Mouse (Mus musculus): ENCODE results near the gene Klhdc4. TPM values are rescaled to one million over a fixed set of nuclear protein-coding genes. Genes with fewer than 3 reads are reported as not detected.
A peak's percentile ranks its signal among the peaks of the same experiment; 100 is the strongest.

The Klhdc4 gene
- polyA plus RNA-seq, 1 experiment from 2014 or later: 53.9 TPM

DNA sequence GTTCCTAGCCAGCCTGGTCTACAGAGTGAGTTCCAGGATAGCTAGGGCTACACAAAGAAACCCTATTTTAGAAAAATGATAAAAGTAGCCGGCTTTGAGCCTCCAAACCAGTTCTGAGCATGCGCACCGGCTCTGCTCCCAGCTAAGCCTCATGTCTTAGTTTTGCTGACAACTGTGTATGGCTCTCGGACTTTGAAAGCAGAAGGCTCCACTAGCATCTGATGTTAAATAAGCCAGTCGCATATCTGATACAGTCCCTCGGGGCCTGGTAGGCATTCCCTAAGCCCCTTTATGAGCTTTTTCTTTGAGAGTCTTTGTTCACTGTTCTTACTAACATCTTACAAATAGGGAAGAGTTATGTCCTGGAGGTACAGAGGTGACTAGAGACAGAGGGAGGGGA lies 18.6 kb upstream of the Klhdc4 start:
- no peaks in the 10 kb centered on the region for H3K9me3 ChIP-seq
- 0 out of 2 replicates have a peak, but pooled peaks cover 7% of the 10 kb centered on the region for H3K27me3 ChIP-seq
- no peak overlapping the region for H3K4me2 ChIP-seq
- whole genome bisulfite sequencing: 73% methylated on average over 6 of the region's 6 CpGs
- H3K9ac ChIP-seq: no peak overlapping the region
- no peaks in the 10 kb centered on the region for H3K36me3 ChIP-seq (replicated peaks)
- no peak overlapping the region for H3K4me3 ChIP-seq (replicated peaks)
- no peak for ATAC-seq (ENCODE audit: low FRiP score)
- no peak overlapping the region for H3K27ac ChIP-seq
- H3K4me1 ChIP-seq: peaks cover 18% of the 10 kb centered on the region

DNA sequence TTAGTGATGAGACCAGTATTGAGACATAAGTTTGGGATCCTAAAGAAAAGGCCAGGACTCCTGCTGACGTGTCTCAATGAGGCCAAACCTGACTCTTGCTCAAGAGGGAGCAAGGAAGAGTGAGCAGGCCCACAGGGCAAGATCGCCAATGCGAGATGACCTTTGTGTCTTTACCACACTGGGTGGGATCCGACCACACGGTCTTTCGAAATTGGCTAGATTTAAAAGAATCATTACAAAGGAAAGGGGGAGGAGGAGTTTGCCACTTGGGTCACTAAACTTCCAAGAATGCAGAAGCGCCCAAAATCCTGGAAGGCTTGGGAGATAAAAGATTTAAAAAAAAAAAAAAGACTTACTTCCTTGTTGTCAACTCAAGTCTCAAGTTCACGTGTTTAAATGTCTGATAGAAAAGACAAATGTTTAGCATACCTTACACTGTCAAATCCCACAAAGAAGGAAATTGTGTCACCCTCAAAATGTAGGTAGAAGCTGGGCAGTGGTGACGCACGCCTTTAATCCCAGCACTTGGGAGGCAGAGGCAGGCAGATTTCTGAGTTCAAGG lies 18.0 kb upstream of the Klhdc4 start:
- H3K4me2 ChIP-seq: no peak overlapping the region
- no peak overlapping the region for H3K4me3 ChIP-seq (replicated peaks)
- no peaks in the 10 kb centered on the region; the same call in 1 of the 2 replicates for H3K36me3 ChIP-seq (replicated peaks)
- no peak overlapping the region for H3K27ac ChIP-seq
- no peaks in the 10 kb centered on the region for H3K9me3 ChIP-seq
- peaks cover 18% of the 10 kb centered on the region for H3K4me1 ChIP-seq
- ATAC-seq (ENCODE audit: low FRiP score): no peak
- no peak overlapping the region for H3K9ac ChIP-seq
- 0 out of 2 replicates have a peak, but pooled peaks cover 7% of the 10 kb centered on the region for H3K27me3 ChIP-seq
- WGBS: 75% methylated on average over 10 of the region's 10 CpGs

DNA sequence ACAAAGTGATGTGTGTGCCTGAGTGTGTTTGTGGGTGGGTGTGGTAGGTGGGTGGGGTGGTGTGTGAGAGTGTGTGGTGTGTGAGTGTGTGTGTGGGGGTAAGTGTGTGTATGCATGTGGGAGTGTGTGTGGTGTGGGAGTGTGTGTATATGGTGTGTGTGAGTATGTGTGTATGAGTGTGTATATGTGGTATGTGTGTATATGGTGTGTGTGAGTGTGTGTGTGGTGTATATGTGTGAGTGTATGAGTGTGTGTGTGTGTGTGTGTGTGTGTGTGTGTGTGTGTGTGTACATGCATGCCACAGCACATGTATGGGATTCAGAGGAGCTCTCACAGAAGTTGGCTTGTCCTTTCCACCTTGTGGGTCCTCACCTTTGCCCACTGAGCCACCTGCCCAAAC lies 17.4 kb upstream of the Klhdc4 start:
- Histone ChIP-seq H3K4me1 (peaks cover 17% of the 10 kb centered on the region), H3K9me3 (no peaks in the 10 kb centered on the region), H3K36me3 (replicated peaks) (no peaks in the 10 kb centered on the region; the same call in 1 of the 2 replicates), H3K27me3 (0 out of 2 replicates have a peak, but pooled peaks cover 7% of the 10 kb centered on the region), H3K4me2 (no peak overlapping the region), H3K27ac (no peak overlapping the region), H3K4me3 (replicated peaks) (no peak overlapping the region), H3K9ac (no peak overlapping the region; the same call in 1 of the 2 replicates)
- no peak for ATAC-seq (ENCODE audit: low FRiP score)

DNA sequence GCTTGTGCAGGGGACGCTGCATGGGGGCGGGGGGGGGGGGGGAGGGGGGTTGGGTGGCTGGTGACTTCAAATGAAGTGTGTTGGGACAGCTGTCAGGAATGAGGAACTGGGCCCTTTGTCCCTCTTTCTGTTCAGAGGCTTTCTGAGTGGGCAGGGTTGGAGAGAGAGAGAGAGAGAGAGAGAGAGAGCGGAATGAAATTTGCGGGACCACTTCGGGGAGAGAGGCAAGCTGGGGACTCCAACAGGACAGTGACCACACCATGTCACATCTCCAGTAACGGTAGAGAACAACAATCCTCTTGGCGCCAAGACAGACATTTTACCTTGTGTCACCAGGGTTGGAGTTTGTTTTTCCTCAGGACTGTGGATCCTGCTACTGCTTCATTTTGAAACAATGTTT lies 15.4 kb upstream of the Klhdc4 start:
- 52% methylated on average over 6 of the region's 7 CpGs for WGBS
- Histone ChIP-seq H3K27ac (no peak overlapping the region), H3K9ac (no peak overlapping the region), H3K4me2 (no peak overlapping the region), H3K36me3 (replicated peaks) (peaks cover 5% of the 10 kb centered on the region; the same call in 1 of the 2 replicates), H3K9me3 (no peaks in the 10 kb centered on the region), H3K4me3 (replicated peaks) (no peak overlapping the region), H3K4me1 (0 out of 2 replicates have a peak, but pooled peaks cover 2% of the 10 kb centered on the region), H3K27me3 (0 out of 2 replicates have a peak, but pooled peaks cover 7% of the 10 kb centered on the region)
- no peak for ATAC-seq (ENCODE audit: low FRiP score)

DNA sequence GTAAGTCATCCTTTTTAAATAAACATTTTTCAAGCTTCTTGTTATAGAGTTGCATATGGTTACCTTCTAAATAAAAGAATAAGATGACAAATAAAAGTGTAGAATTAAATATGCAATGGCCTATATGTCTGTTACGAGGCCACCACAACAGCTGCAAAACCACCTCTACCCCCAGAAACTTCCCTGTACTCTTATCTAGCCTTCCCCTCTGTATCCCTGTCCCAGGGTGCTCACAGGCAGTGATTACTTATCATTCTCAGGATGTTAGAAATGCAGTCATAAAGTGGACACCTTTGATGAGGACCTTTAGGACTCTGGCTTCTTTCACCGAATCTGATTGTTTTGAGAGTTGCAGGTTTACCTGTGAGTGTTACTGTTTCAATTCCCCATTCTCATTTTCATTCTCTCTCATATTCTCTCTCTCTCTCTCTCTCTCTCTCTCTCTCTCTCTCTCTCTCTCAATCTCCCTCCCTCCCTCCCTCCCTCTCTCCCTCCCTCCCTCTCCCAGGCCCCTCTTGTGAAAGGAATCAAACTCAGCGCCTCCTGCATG lies 13.9 kb upstream of the Klhdc4 start:
- Histone ChIP-seq H3K4me2 (no peak overlapping the region), H3K4me3 (replicated peaks) (no peak overlapping the region), H3K9me3 (no peaks in the 10 kb centered on the region), H3K27me3 (no peaks in the 10 kb centered on the region), H3K4me1 (0 out of 2 replicates have a peak, but pooled peaks cover 2% of the 10 kb centered on the region), H3K9ac (no peak overlapping the region), H3K36me3 (replicated peaks) (peaks cover 5% of the 10 kb centered on the region; the same call in 1 of the 2 replicates), H3K27ac (no peak overlapping the region)
- no peak for ATAC-seq (ENCODE audit: low FRiP score)
- WGBS: 70% methylated on average over 3 of the region's 3 CpGs

DNA sequence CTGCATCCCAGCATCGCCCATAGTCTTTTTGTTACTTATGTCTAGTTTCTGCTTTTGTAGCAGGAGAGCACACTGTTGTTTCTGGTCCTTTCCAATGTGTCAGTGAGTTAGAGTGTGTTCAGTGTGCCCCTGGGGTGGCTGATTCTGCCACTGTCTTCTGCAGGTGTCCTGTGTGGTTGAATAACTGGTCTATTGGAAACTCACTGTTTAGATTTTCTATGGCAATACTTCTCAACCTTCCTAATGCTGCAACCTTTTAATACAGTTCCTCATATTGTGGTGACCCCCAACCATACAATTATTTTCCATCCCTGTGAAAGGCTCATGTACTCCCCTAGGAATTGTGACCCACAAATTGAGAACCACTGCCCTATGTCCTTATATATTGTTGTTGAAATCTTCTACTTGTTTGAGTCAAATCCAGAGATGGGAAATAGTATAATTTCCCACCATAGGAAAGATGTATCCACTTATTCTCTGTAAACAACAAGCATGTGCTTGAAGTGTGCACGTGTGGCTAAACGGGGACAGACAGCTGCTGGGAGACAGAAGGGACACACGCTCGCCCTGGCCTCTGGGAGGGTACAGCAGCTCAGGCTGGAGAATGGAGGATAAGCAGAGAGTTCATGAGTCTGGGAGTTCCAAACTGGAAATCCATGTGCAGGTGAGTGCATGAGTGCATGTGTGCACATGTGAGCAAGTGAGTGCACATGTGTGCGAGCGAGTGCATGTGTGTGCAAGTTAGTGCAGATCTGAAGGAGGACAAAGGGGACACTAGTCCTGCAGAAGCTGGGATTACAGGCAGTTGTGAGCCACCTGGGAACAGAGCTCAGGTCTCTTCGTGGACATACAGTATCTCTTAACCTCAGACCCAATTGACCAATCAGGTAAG lies 12.9 kb upstream of the Klhdc4 start:
- no peak for ATAC-seq (ENCODE audit: low FRiP score)
- no peak overlapping the region for H3K4me2 ChIP-seq
- WGBS: 90% methylated on average over 8 of the region's 8 CpGs
- H3K36me3 ChIP-seq (replicated peaks): peaks cover 5% of the 10 kb centered on the region; the same call in 1 of the 2 replicates
- H3K27me3 ChIP-seq: no peaks in the 10 kb centered on the region
- H3K9ac ChIP-seq: no peak overlapping the region
- no peak overlapping the region for H3K4me3 ChIP-seq (replicated peaks)
- no peaks in the 10 kb centered on the region for H3K9me3 ChIP-seq
- H3K4me1 ChIP-seq: 0 out of 2 replicates have a peak, but pooled peaks cover 2% of the 10 kb centered on the region
- no peak overlapping the region for H3K27ac ChIP-seq

DNA sequence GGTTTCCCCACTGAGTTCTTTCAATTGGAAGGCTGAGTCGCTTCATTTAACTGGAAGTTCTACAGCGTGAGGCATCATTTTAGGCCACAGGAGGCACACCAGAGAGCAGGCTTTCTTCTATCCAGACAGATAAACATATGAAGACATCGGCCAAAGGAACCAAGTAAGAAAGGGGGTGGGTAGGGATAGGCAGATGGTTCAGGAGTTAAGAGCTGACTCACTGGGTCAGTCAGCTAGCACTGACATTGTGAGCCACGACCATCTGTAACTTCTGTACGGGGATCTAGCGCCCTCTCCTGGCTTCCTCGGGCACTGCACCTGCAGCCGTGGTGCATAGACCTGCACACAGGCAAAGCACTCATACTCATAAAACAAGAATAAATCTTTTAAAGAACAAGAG lies 11.9 kb upstream of the Klhdc4 start:
- 0 out of 2 replicates have a peak, but pooled peaks have one; percentile 39 for ATAC-seq (ENCODE audit: low FRiP score)
- no peak overlapping the region for H3K4me2 ChIP-seq
- H3K27me3 ChIP-seq: no peaks in the 10 kb centered on the region
- H3K9ac ChIP-seq: no peak overlapping the region
- peak overlapping the region; percentile 26; the same call in 1 of the 2 replicates for H3K27ac ChIP-seq
- peaks cover 5% of the 10 kb centered on the region; the same call in 1 of the 2 replicates for H3K36me3 ChIP-seq (replicated peaks)
- H3K4me3 ChIP-seq (replicated peaks): no peak overlapping the region
- H3K9me3 ChIP-seq: no peaks in the 10 kb centered on the region
- 46% methylated on average over 8 of the region's 8 CpGs for WGBS
- 0 out of 2 replicates have a peak, but pooled peaks cover 2% of the 10 kb centered on the region for H3K4me1 ChIP-seq

DNA sequence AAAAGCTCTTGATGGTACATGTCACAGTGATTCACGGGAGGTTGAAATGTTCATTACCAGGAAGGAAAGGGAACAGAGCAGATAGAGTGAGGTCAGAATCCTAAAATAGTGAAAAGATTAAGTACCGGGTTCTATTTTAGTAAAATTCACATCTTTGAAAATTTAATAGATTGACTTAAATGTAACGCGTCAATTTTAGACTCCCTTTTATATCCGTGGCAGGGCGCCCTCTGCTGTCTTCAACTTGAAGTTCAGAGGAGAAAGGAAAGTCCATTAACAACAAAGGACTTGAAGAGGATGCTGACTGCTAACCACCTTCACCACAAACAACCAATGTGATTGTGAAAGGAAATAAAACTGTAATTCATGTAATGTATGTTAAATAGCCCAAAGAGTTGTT lies 3.1 kb upstream of the Klhdc4 start:
- Histone ChIP-seq H3K27ac (no peak overlapping the region), H3K9ac (no peak overlapping the region), H3K4me2 (no peak overlapping the region), H3K4me1 (peaks cover 12% of the 10 kb centered on the region), H3K36me3 (replicated peaks) (no peaks in the 10 kb centered on the region), H3K4me3 (replicated peaks) (no peak overlapping the region), H3K9me3 (no peaks in the 10 kb centered on the region), H3K27me3 (0 out of 2 replicates have a peak, but pooled peaks cover 2% of the 10 kb centered on the region)
- 0 out of 2 replicates have a peak, but pooled peaks have one; percentile 44 for ATAC-seq (ENCODE audit: low FRiP score)
- WGBS: 15% methylated on average over 6 of the region's 6 CpGs

DNA sequence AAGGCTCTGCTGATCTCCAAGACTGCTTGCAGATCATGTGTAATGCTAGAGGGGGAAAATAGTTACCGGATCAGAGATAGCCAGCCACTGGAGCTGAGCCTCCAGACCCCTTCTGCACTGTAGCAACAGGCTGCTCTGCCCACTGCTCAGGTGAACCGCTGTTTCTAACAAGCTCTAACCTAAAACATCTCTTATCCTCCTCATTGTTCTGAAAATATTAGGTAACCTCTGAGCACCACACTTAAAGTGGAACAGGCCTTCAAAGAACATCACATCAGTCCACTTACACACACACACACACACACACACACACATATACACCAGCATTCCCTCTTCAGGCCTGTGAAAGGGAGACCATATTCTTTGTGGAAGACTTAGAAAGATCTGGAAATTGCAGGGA lies 2.7 kb upstream of the Klhdc4 start:
- Histone ChIP-seq H3K27ac (no peak overlapping the region), H3K9ac (no peak overlapping the region), H3K4me1 (peaks cover 12% of the 10 kb centered on the region), H3K9me3 (no peaks in the 10 kb centered on the region), H3K4me3 (replicated peaks) (no peak overlapping the region), H3K36me3 (replicated peaks) (no peaks in the 10 kb centered on the region), H3K4me2 (no peak overlapping the region), H3K27me3 (0 out of 2 replicates have a peak, but pooled peaks cover 2% of the 10 kb centered on the region)
- peak; percentile 30; the same call in 1 of the 2 replicates for ATAC-seq (ENCODE audit: low FRiP score)
- WGBS: 80% methylated on average over 2 of the region's 2 CpGs

DNA sequence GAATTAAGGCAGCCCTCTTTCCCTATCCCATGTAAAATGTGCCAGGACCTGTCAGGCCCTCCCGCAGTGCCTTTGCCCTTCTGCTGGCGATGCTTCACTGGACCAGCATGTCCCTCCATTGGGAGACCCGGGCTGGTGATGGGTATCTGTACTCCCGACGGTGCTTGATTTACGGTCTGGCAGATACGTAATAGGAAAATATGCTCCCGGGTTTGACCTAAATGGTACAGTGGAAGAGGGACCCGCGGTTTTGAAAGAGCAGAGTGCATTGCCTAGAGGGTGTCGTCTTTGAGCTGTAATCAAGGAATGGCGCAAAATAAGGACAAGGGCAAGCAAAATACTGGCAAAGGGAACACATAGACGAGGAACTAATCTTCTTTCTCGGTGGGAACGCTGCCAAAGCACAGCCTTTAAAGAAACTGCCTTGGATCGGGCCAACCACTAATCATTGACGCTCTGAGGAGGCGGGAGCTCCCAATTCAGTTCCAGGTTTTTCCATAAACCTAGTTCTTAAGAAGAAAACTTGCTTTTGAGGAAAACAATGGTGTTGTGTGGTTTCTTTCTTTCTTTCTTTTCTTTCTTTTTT lies 501 bp upstream of the Klhdc4 start:
- Histone ChIP-seq H3K9me3 (no peaks in the 10 kb centered on the region), H3K27me3 (0 out of 2 replicates have a peak, but pooled peaks cover 2% of the 10 kb centered on the region), H3K4me2 (peak overlapping the region; percentile 93), H3K4me3 (replicated peaks) (peak overlapping the region; percentile 95), H3K36me3 (replicated peaks) (no peaks in the 10 kb centered on the region), H3K27ac (peak overlapping the region; percentile 60; the same call in 1 of the 2 replicates), H3K9ac (peak overlapping the region; percentile 84), H3K4me1 (peaks cover 12% of the 10 kb centered on the region)
- WGBS: 19% methylated on average over 18 of the region's 18 CpGs
- peak; percentile 75; the same call in 1 of the 2 replicates for ATAC-seq (ENCODE audit: low FRiP score)

DNA sequence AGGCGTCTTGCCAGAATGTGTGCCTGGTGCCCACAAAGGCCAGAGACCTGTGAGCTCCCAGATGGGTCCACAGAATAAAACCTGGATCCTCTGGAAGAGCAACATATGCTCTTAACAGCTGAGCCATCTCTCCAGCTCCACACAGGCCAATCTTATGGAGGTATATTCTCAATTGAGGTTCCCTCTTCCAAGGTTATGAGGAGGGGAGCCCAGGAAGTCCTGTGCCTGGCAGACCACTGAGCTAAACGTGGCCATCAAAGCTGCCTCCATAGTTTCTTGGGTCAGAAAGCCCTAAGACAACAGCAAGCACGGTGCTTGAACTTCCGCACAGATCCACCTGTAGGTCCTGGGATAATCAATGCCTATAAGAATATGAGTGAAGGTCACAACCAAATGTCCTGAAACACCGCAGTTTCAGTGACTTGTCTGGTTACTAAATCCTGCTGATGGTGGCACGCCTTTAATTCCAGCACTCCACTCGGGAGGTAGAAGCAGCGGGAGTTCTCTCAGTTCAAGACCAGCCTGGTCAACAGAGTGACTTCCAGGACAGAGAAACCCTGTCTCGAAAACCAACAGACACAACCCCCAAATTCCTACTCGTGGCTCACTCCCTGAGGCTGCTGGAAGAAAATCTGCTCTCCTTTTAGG lies 869 bp downstream of the Klhdc4 start:
- H3K4me2 ChIP-seq: peak overlapping the region; percentile 93
- 34% methylated on average over 10 of the region's 10 CpGs for WGBS
- peak overlapping the region; percentile 60; the same call in 1 of the 2 replicates for H3K27ac ChIP-seq
- H3K27me3 ChIP-seq: 0 out of 2 replicates have a peak, but pooled peaks cover 2% of the 10 kb centered on the region
- peak overlapping the region; percentile 95 for H3K4me3 ChIP-seq (replicated peaks)
- H3K9ac ChIP-seq: peak overlapping the region; percentile 84
- peaks cover 12% of the 10 kb centered on the region for H3K4me1 ChIP-seq
- no peak for ATAC-seq (ENCODE audit: low FRiP score)
- no peaks in the 10 kb centered on the region for H3K36me3 ChIP-seq (replicated peaks)
- no peaks in the 10 kb centered on the region for H3K9me3 ChIP-seq
